Mouse (Mus musculus): Measurements from ENCODE around the gene Myh10.

- TF ChIP-seq CTCF (IDR thresholded peaks at IDR 0.05; ENCODE audit: extremely low read depth, insufficient read depth, insufficient read length, insufficient replicate concordance) (no peak), POLR2A (IDR thresholded peaks at IDR 0.05; ENCODE audit: low read depth, low read length) (no peak)
These were observed 16.7 kb upstream of the Myh10 start for GRCm38 (mm10) chr11:68674643-68675042.

Measured in spleen, adult 2 months (tissue).